Mouse (Mus musculus) liver, embryonic 14.5 days (tissue): Measurements from ENCODE around the gene Olfr1389.
A peak's percentile ranks its signal among the peaks of the same experiment; 100 is the strongest.

Experiments
- CTCF ChIP-seq: IDR thresholded peaks from 2 replicates; pipeline ENCODE4 v1.5.1; 2016; ENCODE audit warnings: antibody characterized with exemption, low read depth, control low read depth
- EP300 ChIP-seq: IDR thresholded peaks from 2 replicates; pipeline ENCODE4 v1.6.1; 2016; ENCODE audit warnings: antibody characterized with exemption, low read depth

- TF ChIP-seq EP300: no peak
- TF ChIP-seq CTCF: peak; percentile 46; the same call in 1 of the 2 replicates
Observed at GRCm38 (mm10) chr11:49410540-49410939, 12.3 kb upstream of the Olfr1389 start.
